Mouse (Mus musculus) myocyte (in vitro differentiated cells): ENCODE results near the gene Mreg. TPM values are rescaled to one million over a fixed set of nuclear protein-coding genes. Genes with fewer than 3 reads are reported as not detected.

ENCODE experiments used
- H3K27me3 ChIP-seq: one replicate; pipeline ENCODE4 v1.6.1; 2011; ENCODE audit not compliant: control insufficient read depth, insufficient read depth, insufficient read length
- H3K36me3 ChIP-seq: one replicate; pipeline ENCODE4 v1.6.1; 2011; ENCODE audit not compliant: control insufficient read depth, insufficient read depth
- H3K4me2 ChIP-seq: one replicate; pipeline ENCODE4 v1.6.1; 2011; ENCODE audit warnings: low read depth, control low read depth
- H3K4me3 ChIP-seq: one replicate; pipeline ENCODE4 v1.5.1; 2011; ENCODE audit warnings: mild to moderate bottlenecking, control low read depth, moderate library complexity
- H3K79me2 ChIP-seq: one replicate; pipeline ENCODE4 v1.6.1; 2011; ENCODE audit not compliant: control insufficient read depth, insufficient read depth
- H3ac ChIP-seq: one replicate; pipeline ENCODE4 v1.6.1; 2011; ENCODE audit not compliant: control insufficient read depth, insufficient read length
- CEBPB ChIP-seq: IDR thresholded peaks from 2 replicates; pipeline ENCODE4 v1.6.1; 2011; ENCODE audit warnings: mild to moderate bottlenecking, moderate library complexity; ENCODE audit not compliant: poor library complexity, insufficient read depth, severe bottlenecking
- E2F4 ChIP-seq: IDR thresholded peaks from one replicate; pipeline ENCODE4 v1.6.1; 2011; ENCODE audit warnings: mild to moderate bottlenecking, control low read depth, moderate library complexity; ENCODE audit not compliant: insufficient read depth
- MAX ChIP-seq: IDR thresholded peaks from one replicate; pipeline ENCODE4 v1.6.1; 2011; ENCODE audit warnings: low read depth, mild to moderate bottlenecking, control low read depth
- MYOD1 ChIP-seq, 3 experiments: IDR thresholded peaks; one replicate each; pipeline ENCODE4 v1.6.1; 2011; ENCODE audit warnings: control low read depth in 2 of 3, low read depth in 2 of 3, mild to moderate bottlenecking in 2 of 3, moderate library complexity in 1 of 3; ENCODE audit not compliant: insufficient read length in 2 of 3, control insufficient read depth in 1 of 3
- MYOG ChIP-seq, 3 experiments: IDR thresholded peaks; one replicate each; pipeline ENCODE4 v1.6.1; 2011; ENCODE audit warnings: control low read depth in 2 of 3, low read depth in 2 of 3, mild to moderate bottlenecking in 2 of 3; ENCODE audit not compliant: insufficient read length in 2 of 3, control insufficient read depth in 1 of 3, insufficient read depth in 1 of 3
- POLR2A ChIP-seq: IDR thresholded peaks from one replicate; pipeline ENCODE4 v1.6.1; 2011; ENCODE audit warnings: low read depth, mild to moderate bottlenecking, control low read depth, moderate library complexity; ENCODE audit not compliant: insufficient read length
- POLR2AphosphoS2 ChIP-seq: IDR thresholded peaks from one replicate; pipeline ENCODE4 v1.6.1; 2011; ENCODE audit warnings: low read depth, control low read depth; ENCODE audit not compliant: insufficient read length
- REST ChIP-seq: IDR thresholded peaks from one replicate; pipeline ENCODE4 v1.6.1; 2011; ENCODE audit warnings: mild to moderate bottlenecking, control low read depth, moderate library complexity; ENCODE audit not compliant: insufficient read depth, insufficient read length
- SRF ChIP-seq: IDR thresholded peaks from one replicate; pipeline ENCODE4 v1.6.1; 2011; ENCODE audit warnings: low read depth; ENCODE audit not compliant: control insufficient read depth, insufficient read length
- TCF12 ChIP-seq: IDR thresholded peaks from one replicate; pipeline ENCODE4 v1.6.1; 2011; ENCODE audit warnings: mild to moderate bottlenecking, control low read depth; ENCODE audit not compliant: poor library complexity, insufficient read depth, severe bottlenecking
- TCF3 ChIP-seq: IDR thresholded peaks from one replicate; pipeline ENCODE4 v1.6.1; 2011; ENCODE audit warnings: low read depth, control low read depth; ENCODE audit not compliant: insufficient read length
- USF1 ChIP-seq: IDR thresholded peaks from one replicate; pipeline ENCODE4 v1.6.1; 2011; ENCODE audit warnings: low read depth, mild to moderate bottlenecking, control low read depth, moderate library complexity
- polyA plus RNA-seq: library from polyadenylated mRNA; unstranded; fragments of >200 nt; fragmentation: generic; extraction: Trizol; gene quantifications from one replicate; pipeline ENCODE4 v1.2.1, GENCODE M21; 2012; ENCODE audit warnings: missing spikeins

Mreg gene
- polyA plus RNA-seq, 1 experiment: 2.0 TPM

DNA sequence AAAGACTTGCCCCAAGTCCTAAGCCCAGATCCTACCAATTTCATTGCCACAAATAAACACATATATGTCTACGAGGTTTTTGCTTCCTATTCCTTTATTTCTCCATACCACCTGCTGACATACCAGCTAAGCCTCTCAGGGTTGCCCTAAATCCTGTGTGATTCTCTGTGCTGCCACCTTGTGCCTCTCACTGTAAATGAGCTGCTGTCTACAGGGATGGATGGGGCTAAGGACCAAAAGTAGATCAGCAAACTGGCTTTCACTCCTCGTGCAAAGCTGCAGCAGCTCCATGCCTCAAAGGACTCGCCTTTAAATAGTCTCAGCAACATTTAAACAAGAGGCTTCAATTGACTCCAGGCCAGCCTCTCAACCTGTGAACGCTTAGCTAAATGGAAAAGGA lies 7.9 kb upstream of the Mreg start:
- TF ChIP-seq TCF12: no peak
- TF ChIP-seq TCF3: no peak
- TF ChIP-seq MYOG (IDR thresholded peaks at IDR 0.05; ENCODE audit: control insufficient read depth in 1 of 3, insufficient read depth in 1 of 3, insufficient read length in 2 of 3, low read depth in 2 of 3): no peak
- TF ChIP-seq POLR2A: no peak
- no peak for TF ChIP-seq CEBPB
- TF ChIP-seq USF1: no peak
- TF ChIP-seq SRF: no peak
- no peak for TF ChIP-seq MAX
- no peak for TF ChIP-seq E2F4
- no peak for TF ChIP-seq POLR2AphosphoS2
- TF ChIP-seq MYOD1 (IDR thresholded peaks at IDR 0.05; ENCODE audit: control insufficient read depth in 1 of 3, insufficient read length in 2 of 3, low read depth in 2 of 3): no peak
- no peak for TF ChIP-seq REST

GRCm38 (mm10) chr1:72219116-72219515 lies 7.0 kb upstream of the Mreg start:
- Histone ChIP-seq H3K36me3 (no peaks in the 10 kb centered on the region), H3K79me2 (no peaks in the 10 kb centered on the region), H3ac (no peak overlapping the region), H3K27me3 (no peaks in the 10 kb centered on the region), H3K4me2 (no peak overlapping the region), H3K4me3 (no peak overlapping the region)
- TF ChIP-seq E2F4 (no peak), POLR2A (no peak), CEBPB (no peak), POLR2AphosphoS2 (no peak), MYOG (IDR thresholded peaks at IDR 0.05; ENCODE audit: control insufficient read depth in 1 of 3, insufficient read depth in 1 of 3, insufficient read length in 2 of 3, low read depth in 2 of 3) (no peak), MYOD1 (IDR thresholded peaks at IDR 0.05; ENCODE audit: control insufficient read depth in 1 of 3, insufficient read length in 2 of 3, low read depth in 2 of 3) (no peak), TCF3 (no peak), REST (no peak), USF1 (no peak), TCF12 (no peak), MAX (no peak), SRF (no peak)

More for the DNA sequence above, 7.9 kb upstream of the Mreg start:
- Histone ChIP-seq H3K4me3 (no peak overlapping the region), H3K36me3 (no peaks in the 10 kb centered on the region), H3K79me2 (no peaks in the 10 kb centered on the region), H3K4me2 (no peak overlapping the region), H3K27me3 (no peaks in the 10 kb centered on the region), H3ac (no peak overlapping the region)

GRCm38 (mm10) chr1:72218626-72219025 lies 6.5 kb upstream of the Mreg start:
- no peaks in the 10 kb centered on the region for H3K27me3 ChIP-seq
- TF ChIP-seq E2F4: no peak
- TF ChIP-seq SRF: no peak
- TF ChIP-seq TCF3: no peak
- TF ChIP-seq REST: no peak
- no peak for TF ChIP-seq MAX
- no peak for TF ChIP-seq MYOG (IDR thresholded peaks at IDR 0.05; ENCODE audit: control insufficient read depth in 1 of 3, insufficient read depth in 1 of 3, insufficient read length in 2 of 3, low read depth in 2 of 3)
- TF ChIP-seq POLR2AphosphoS2: no peak
- no peak for TF ChIP-seq CEBPB
- TF ChIP-seq MYOD1 (IDR thresholded peaks at IDR 0.05; ENCODE audit: control insufficient read depth in 1 of 3, insufficient read length in 2 of 3, low read depth in 2 of 3): no peak
- TF ChIP-seq USF1: no peak
- TF ChIP-seq TCF12: no peak
- TF ChIP-seq POLR2A: no peak
- no peak overlapping the region for H3K4me2 ChIP-seq
- no peak overlapping the region for H3ac ChIP-seq
- no peaks in the 10 kb centered on the region for H3K36me3 ChIP-seq
- H3K79me2 ChIP-seq: no peaks in the 10 kb centered on the region
- no peak overlapping the region for H3K4me3 ChIP-seq

GRCm38 (mm10) chr1:72216761-72217160 lies 4.7 kb upstream of the Mreg start:
- no peak for TF ChIP-seq TCF12
- TF ChIP-seq E2F4: no peak
- no peak for TF ChIP-seq CEBPB
- TF ChIP-seq POLR2AphosphoS2: no peak
- no peak for TF ChIP-seq TCF3
- TF ChIP-seq SRF: no peak
- TF ChIP-seq MYOG (IDR thresholded peaks at IDR 0.05; ENCODE audit: control insufficient read depth in 1 of 3, insufficient read depth in 1 of 3, insufficient read length in 2 of 3, low read depth in 2 of 3): no peak
- no peak for TF ChIP-seq POLR2A
- TF ChIP-seq REST: no peak
- TF ChIP-seq MAX: no peak
- TF ChIP-seq USF1: no peak
- no peak for TF ChIP-seq MYOD1 (IDR thresholded peaks at IDR 0.05; ENCODE audit: control insufficient read depth in 1 of 3, insufficient read length in 2 of 3, low read depth in 2 of 3)
- H3ac ChIP-seq: no peak overlapping the region

More at GRCm38 (mm10) chr1:72216761-72217160, 4.7 kb upstream of the Mreg start:
- Histone ChIP-seq H3K79me2 (no peaks in the 10 kb centered on the region), H3K27me3 (no peaks in the 10 kb centered on the region), H3K4me2 (no peak overlapping the region), H3K36me3 (no peaks in the 10 kb centered on the region), H3K4me3 (no peak overlapping the region)
